Mouse (Mus musculus): ENCODE results near the gene Peli3. TPM values are rescaled to one million over a fixed set of nuclear protein-coding genes. Genes with fewer than 3 reads are reported as not detected.

Gene Peli3
- polyA plus RNA-seq, 1 experiment from 2014 or later: 5.0 TPM

GRCm38 (mm10) chr19:4908107-4908506 lies 34.8 kb downstream of the Peli3 start:
- peaks cover 58% of the 10 kb centered on the region for H3K36me3 ChIP-seq
- no peak for ATAC-seq (ENCODE audit: insufficient number of reproducible peaks, low FRiP score, low TSS enrichment, low read depth)
- no peaks in the 10 kb centered on the region for H3K27me3 ChIP-seq
- no peak overlapping the region for H3K9ac ChIP-seq
- no peak overlapping the region for H3K27ac ChIP-seq (replicated peaks)
- WGBS: 83% methylated on average over 4 of the region's 4 CpGs
- H3K4me3 ChIP-seq (replicated peaks): no peak overlapping the region
- peaks cover 6% of the 10 kb centered on the region for H3K4me1 ChIP-seq
- H3K9me3 ChIP-seq (replicated peaks): no peaks in the 10 kb centered on the region
- H3K4me2 ChIP-seq (replicated peaks): no peak overlapping the region

- peaks cover 50% of the 10 kb centered on the region for H3K36me3 ChIP-seq
- H3K27me3 ChIP-seq: no peaks in the 10 kb centered on the region
Measured at GRCm38 (mm10) chr19:4905979-4906794, 36.7 kb downstream of the Peli3 start, which contains the start of gene Bbs1. Gene Bbs1 (minus strand): TSS chr19:4906628.

DNA sequence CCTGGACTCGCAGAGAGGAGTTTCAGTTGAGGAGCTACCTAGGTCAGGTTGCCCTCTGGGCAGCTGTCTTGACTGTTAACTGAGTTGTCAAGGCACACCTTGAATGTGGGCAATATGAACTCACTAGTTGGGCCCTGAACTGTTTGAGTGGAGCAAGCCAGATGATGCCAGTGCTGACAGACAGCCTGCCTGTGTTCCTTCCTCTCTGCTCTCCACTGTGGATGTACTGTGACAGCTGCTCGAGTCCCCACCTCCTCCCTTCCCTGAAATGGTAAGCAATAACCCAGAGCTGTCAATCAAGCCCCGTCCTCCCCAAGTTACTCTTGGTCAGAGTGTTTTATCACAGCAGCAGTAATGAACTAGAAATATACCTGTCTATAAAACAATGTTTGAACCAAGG lies 43.0 kb downstream of the Peli3 start:
- Histone ChIP-seq H3K9ac (no peak overlapping the region), H3K27me3 (no peaks in the 10 kb centered on the region), H3K27ac (replicated peaks) (no peak overlapping the region), H3K4me2 (replicated peaks) (no peak overlapping the region), H3K4me1 (no peaks in the 10 kb centered on the region), H3K9me3 (replicated peaks) (no peaks in the 10 kb centered on the region), H3K4me3 (replicated peaks) (no peak overlapping the region), H3K36me3 (peaks cover 17% of the 10 kb centered on the region)
- no peak for ATAC-seq (ENCODE audit: insufficient number of reproducible peaks, low FRiP score, low TSS enrichment, low read depth)
- WGBS: 61% methylated on average over 3 of the region's 3 CpGs

More at GRCm38 (mm10) chr19:4905979-4906794, 36.7 kb downstream of the Peli3 start, which contains the start of gene Bbs1:
- peak within 1 kb of the TSS; percentile 71 for H3K4me3 ChIP-seq (replicated peaks)
- H3K4me1 ChIP-seq: peaks cover 6% of the 10 kb centered on the region
- peak within 1 kb of the TSS; percentile 47; the same call in 1 of the 2 replicates for H3K9ac ChIP-seq
- no peak within 1 kb of the TSS for H3K27ac ChIP-seq (replicated peaks)
- H3K4me2 ChIP-seq (replicated peaks): peak within 1 kb of the TSS; percentile 63
- ATAC-seq (ENCODE audit: insufficient number of reproducible peaks, low FRiP score, low TSS enrichment, low read depth): peak; percentile 44; the same call in 1 of the 2 replicates
- WGBS: 8% methylated on average over 31 of the region's 31 CpGs
- H3K9me3 ChIP-seq (replicated peaks): no peaks in the 10 kb centered on the region

DNA sequence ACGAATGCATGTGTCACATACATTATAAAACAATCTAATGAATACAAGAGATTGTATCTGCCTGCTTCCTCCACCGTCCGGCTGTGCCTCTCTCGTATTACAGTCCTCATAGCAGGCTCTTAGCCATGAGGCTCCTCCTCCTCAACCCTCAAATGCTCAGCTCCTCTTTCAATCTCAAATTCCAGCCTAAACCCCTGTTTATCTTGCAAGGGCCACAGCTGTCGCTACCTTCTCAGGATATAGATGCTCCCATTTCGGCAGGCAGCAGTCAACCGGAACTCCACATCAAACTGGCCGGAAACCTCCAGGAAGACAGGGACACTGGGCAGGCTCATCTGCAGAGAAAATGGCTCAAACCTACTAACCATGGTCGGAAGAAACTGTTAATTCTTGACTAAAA lies 44.0 kb downstream of the Peli3 start:
- Histone ChIP-seq H3K4me2 (replicated peaks) (no peak overlapping the region), H3K27ac (replicated peaks) (no peak overlapping the region), H3K9ac (no peak overlapping the region), H3K4me1 (no peaks in the 10 kb centered on the region), H3K27me3 (no peaks in the 10 kb centered on the region), H3K36me3 (peaks cover 17% of the 10 kb centered on the region), H3K4me3 (replicated peaks) (no peak overlapping the region), H3K9me3 (replicated peaks) (no peaks in the 10 kb centered on the region)
- ATAC-seq (ENCODE audit: insufficient number of reproducible peaks, low FRiP score, low TSS enrichment, low read depth): no peak
- WGBS: 56% methylated on average over 9 of the region's 9 CpGs

DNA sequence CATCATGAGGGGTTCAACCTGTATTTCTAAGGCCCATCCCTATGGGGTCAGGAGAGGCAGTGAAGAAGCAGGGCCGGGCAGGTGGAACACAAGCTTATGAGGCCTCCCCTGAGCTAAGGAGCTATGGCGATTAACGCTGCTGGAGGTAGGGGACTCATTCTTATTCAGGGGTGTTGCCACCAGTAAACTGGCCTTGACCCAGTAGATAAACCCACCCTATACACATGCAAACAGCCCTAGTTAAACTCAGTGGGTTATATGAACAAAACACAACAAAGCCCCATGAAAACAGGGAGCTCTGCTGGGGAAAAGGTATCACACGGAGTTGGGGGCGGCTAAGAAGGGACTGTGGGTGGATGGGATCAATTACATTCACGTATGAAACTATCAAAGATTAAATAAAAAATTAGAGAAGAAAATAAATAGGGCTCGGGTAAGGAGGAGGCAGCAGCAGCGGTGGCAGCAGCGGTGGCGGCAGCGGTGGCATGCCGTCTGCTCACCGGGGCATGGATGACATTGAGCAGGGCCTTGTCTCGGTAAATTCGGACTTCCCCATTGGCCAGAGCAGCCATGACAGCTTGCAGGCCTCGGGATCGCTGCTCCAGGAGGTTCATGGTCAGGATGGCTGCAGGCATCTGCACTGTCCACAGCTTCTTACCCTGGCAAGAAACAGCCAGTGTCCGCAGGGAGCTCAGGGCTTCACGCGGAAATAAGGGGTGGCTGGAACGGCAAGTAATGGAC lies 46.0 kb downstream of the Peli3 start:
- Histone ChIP-seq H3K36me3 (peaks cover 15% of the 10 kb centered on the region), H3K9me3 (replicated peaks) (no peaks in the 10 kb centered on the region), H3K4me1 (no peaks in the 10 kb centered on the region), H3K9ac (no peak overlapping the region), H3K27me3 (no peaks in the 10 kb centered on the region), H3K4me2 (replicated peaks) (no peak overlapping the region), H3K4me3 (replicated peaks) (no peak overlapping the region), H3K27ac (replicated peaks) (no peak overlapping the region)
- ATAC-seq (ENCODE audit: insufficient number of reproducible peaks, low FRiP score, low TSS enrichment, low read depth): no peak
- 56% methylated on average over 21 of the region's 21 CpGs for WGBS

DNA sequence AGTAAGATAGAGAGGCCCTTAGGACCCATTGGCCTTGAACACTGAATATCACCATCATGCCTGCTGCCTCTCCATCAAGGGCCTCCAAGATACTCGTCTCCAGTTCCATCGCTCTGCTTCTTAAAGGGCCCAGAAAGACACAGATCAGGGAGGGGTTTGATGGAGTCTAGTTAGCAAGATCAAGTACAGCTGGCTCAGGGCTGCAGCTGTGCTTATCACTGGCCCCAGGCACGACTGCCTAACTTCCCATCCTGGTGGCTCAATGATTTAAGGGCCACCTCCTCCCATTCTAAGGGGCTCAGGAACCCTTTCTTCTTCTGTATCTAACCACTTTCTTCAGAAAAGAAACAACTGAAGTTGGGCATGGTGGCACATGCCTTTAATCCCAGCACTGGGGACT lies 51.1 kb downstream of the Peli3 start:
- WGBS: 70% methylated on average over 3 of the region's 3 CpGs
- Histone ChIP-seq H3K27me3 (no peaks in the 10 kb centered on the region), H3K36me3 (peaks cover 13% of the 10 kb centered on the region), H3K9ac (no peak overlapping the region), H3K4me1 (no peaks in the 10 kb centered on the region), H3K27ac (replicated peaks) (no peak overlapping the region), H3K9me3 (replicated peaks) (no peaks in the 10 kb centered on the region), H3K4me3 (replicated peaks) (no peak overlapping the region), H3K4me2 (replicated peaks) (no peak overlapping the region)
- no peak for ATAC-seq (ENCODE audit: insufficient number of reproducible peaks, low FRiP score, low TSS enrichment, low read depth)

DNA sequence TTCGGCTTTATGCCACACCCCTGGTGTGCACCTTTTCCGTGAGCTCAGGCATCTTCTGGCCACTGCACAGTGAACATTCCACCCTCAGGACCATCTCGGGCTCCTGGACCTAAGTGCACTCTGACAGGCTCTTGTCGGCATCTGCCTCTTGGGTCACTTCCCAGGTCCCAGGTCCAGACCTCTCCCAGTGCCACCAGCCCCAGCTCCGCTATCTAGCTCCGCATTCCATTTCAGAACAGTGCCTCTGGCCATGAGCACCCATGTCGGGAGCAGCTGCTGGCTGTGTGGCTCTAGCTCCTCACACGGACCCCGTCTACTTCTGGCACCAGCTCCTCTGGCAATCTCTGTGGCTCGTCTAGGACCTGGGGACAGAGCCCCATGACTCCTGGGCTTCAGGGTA lies 53.1 kb downstream of the Peli3 start:
- peaks cover 13% of the 10 kb centered on the region for H3K36me3 ChIP-seq
- no peaks in the 10 kb centered on the region for H3K9me3 ChIP-seq (replicated peaks)
- ATAC-seq (ENCODE audit: insufficient number of reproducible peaks, low FRiP score, low TSS enrichment, low read depth): no peak
- H3K4me1 ChIP-seq: no peaks in the 10 kb centered on the region
- H3K9ac ChIP-seq: no peak overlapping the region
- no peak overlapping the region for H3K4me2 ChIP-seq (replicated peaks)
- H3K27me3 ChIP-seq: no peaks in the 10 kb centered on the region
- no peak overlapping the region for H3K27ac ChIP-seq (replicated peaks)
- H3K4me3 ChIP-seq (replicated peaks): no peak overlapping the region
- 79% methylated on average over 10 of the region's 10 CpGs for WGBS

- ATAC-seq (ENCODE audit: insufficient number of reproducible peaks, low FRiP score, low TSS enrichment, low read depth): no peak
- no peaks in the 10 kb centered on the region for H3K9me3 ChIP-seq (replicated peaks)
Measured at GRCm38 (mm10) chr19:4883961-4884360, 59.0 kb downstream of the Peli3 start.

More at GRCm38 (mm10) chr19:4883961-4884360, 59.0 kb downstream of the Peli3 start:
- H3K4me3 ChIP-seq (replicated peaks): no peak overlapping the region
- WGBS: 83% methylated on average over 4 of the region's 4 CpGs
- H3K27me3 ChIP-seq: no peaks in the 10 kb centered on the region
- H3K4me1 ChIP-seq: peaks cover 6% of the 10 kb centered on the region; the same call in 1 of the 2 replicates
- H3K27ac ChIP-seq (replicated peaks): no peak overlapping the region
- H3K36me3 ChIP-seq: peaks cover 11% of the 10 kb centered on the region
- no peak overlapping the region for H3K4me2 ChIP-seq (replicated peaks)
- H3K9ac ChIP-seq: no peak overlapping the region

Other genes starting within 250 kb of the Peli3 start
- 2.6 and 5.4 TPM in 2 replicates for gene Gm960, start 244.5 kb downstream of the Peli3 start, polyA plus RNA-seq (2015; fragmentation: Nextera tagmentation; extraction: Ambion mirVana)
- gene Sptbn2, start 232.0 kb downstream of the Peli3 start, polyA plus RNA-seq (2015; fragmentation: Nextera tagmentation; extraction: Ambion mirVana): 5.3 TPM in 2 replicates
- 64.3 and 65.5 TPM in 2 replicates for gene Rbm4b, start 186.6 kb downstream of the Peli3 start, polyA plus RNA-seq (2015; fragmentation: Nextera tagmentation; extraction: Ambion mirVana)
- 66.5 and 70.2 TPM in 2 replicates for gene Rbm4, start 149.2 kb downstream of the Peli3 start, polyA plus RNA-seq (2015; fragmentation: Nextera tagmentation; extraction: Ambion mirVana)
- 30.9 and 36.3 TPM in 2 replicates for gene Gm21992, start 131.5 kb downstream of the Peli3 start, polyA plus RNA-seq (2015; fragmentation: Nextera tagmentation; extraction: Ambion mirVana)
- 74.1 and 74.5 TPM in 2 replicates for gene Rbm14, start 131.5 kb downstream of the Peli3 start, polyA plus RNA-seq (2015; fragmentation: Nextera tagmentation; extraction: Ambion mirVana)
- 69.4 and 73.8 TPM in 2 replicates for gene Ccs, start 103.8 kb downstream of the Peli3 start, polyA plus RNA-seq (2015; fragmentation: Nextera tagmentation; extraction: Ambion mirVana)
- gene Ccdc87, start 103.8 kb downstream of the Peli3 start, polyA plus RNA-seq (2015; fragmentation: Nextera tagmentation; extraction: Ambion mirVana): 1.2 and 1.9 TPM in 2 replicates
- gene Ctsf, start 88.0 kb downstream of the Peli3 start, polyA plus RNA-seq (2015; fragmentation: Nextera tagmentation; extraction: Ambion mirVana): 62.7 and 63.9 TPM in 2 replicates
- gene Actn3, start 65.2 kb downstream of the Peli3 start, polyA plus RNA-seq (2015; fragmentation: Nextera tagmentation; extraction: Ambion mirVana): 29.6 and 33.7 TPM in 2 replicates
- gene Zdhhc24, start 64.5 kb downstream of the Peli3 start, polyA plus RNA-seq (2015; fragmentation: Nextera tagmentation; extraction: Ambion mirVana): 14.0 and 14.9 TPM in 2 replicates
- gene Bbs1, start 36.5 kb downstream of the Peli3 start, polyA plus RNA-seq (2015; fragmentation: Nextera tagmentation; extraction: Ambion mirVana): 4.6 and 5.5 TPM in 2 replicates
- gene Dpp3, start 14.8 kb downstream of the Peli3 start, polyA plus RNA-seq (2015; fragmentation: Nextera tagmentation; extraction: Ambion mirVana): 113 and 117 TPM in 2 replicates
- 84.2 and 85.9 TPM in 2 replicates for gene Mrpl11, start 19.0 kb upstream of the Peli3 start, polyA plus RNA-seq (2015; fragmentation: Nextera tagmentation; extraction: Ambion mirVana)
- not detected in 2 replicates for gene Npas4, start 47.2 kb upstream of the Peli3 start, polyA plus RNA-seq (2015; fragmentation: Nextera tagmentation; extraction: Ambion mirVana)
- 3.5 and 4.9 TPM in 2 replicates for gene Slc29a2, start 80.7 kb upstream of the Peli3 start, polyA plus RNA-seq (2015; fragmentation: Nextera tagmentation; extraction: Ambion mirVana)
- 47.2 and 48.4 TPM in 2 replicates for gene B4gat1, start 95.7 kb upstream of the Peli3 start, polyA plus RNA-seq (2015; fragmentation: Nextera tagmentation; extraction: Ambion mirVana)
- 1.9 and 2.0 TPM in 2 replicates for gene AC124502.3, start 95.8 kb upstream of the Peli3 start, polyA plus RNA-seq (2015; fragmentation: Nextera tagmentation; extraction: Ambion mirVana)
- gene Brms1, start 98.2 kb upstream of the Peli3 start, polyA plus RNA-seq (2015; fragmentation: Nextera tagmentation; extraction: Ambion mirVana): 42.2 and 48.6 TPM in 2 replicates
- gene Rin1, start 107.4 kb upstream of the Peli3 start, polyA plus RNA-seq (2015; fragmentation: Nextera tagmentation; extraction: Ambion mirVana): 2.6 and 4.4 TPM in 2 replicates
- gene Cd248, start 125.0 kb upstream of the Peli3 start, polyA plus RNA-seq (2015; fragmentation: Nextera tagmentation; extraction: Ambion mirVana): 131 and 158 TPM in 2 replicates
- 2.3 and 3.0 TPM in 2 replicates for gene Tmem151a, start 142.4 kb upstream of the Peli3 start, polyA plus RNA-seq (2015; fragmentation: Nextera tagmentation; extraction: Ambion mirVana)
- gene Yif1a, start 145.4 kb upstream of the Peli3 start, polyA plus RNA-seq (2015; fragmentation: Nextera tagmentation; extraction: Ambion mirVana): 111 and 119 TPM in 2 replicates
- 35.5 and 38.7 TPM in 2 replicates for gene Cnih2, start 155.4 kb upstream of the Peli3 start, polyA plus RNA-seq (2015; fragmentation: Nextera tagmentation; extraction: Ambion mirVana)
- 256 and 270 TPM in 2 replicates for gene Rab1b, start 163.9 kb upstream of the Peli3 start, polyA plus RNA-seq (2015; fragmentation: Nextera tagmentation; extraction: Ambion mirVana)
- 17.9 and 19.5 TPM in 2 replicates for gene Klc2, start 175.4 kb upstream of the Peli3 start, polyA plus RNA-seq (2015; fragmentation: Nextera tagmentation; extraction: Ambion mirVana)

All from embryonic facial prominence, embryonic 15.5 days (tissue).